Mouse (Mus musculus) brown adipose tissue, adult 24 weeks (tissue): ENCODE measurements around the gene Glt1d1. TPM values are rescaled to one million over a fixed set of nuclear protein-coding genes. Genes with fewer than 3 reads are reported as not detected.
"Not testable (repeated sequence)": the region's sequence is repeated elsewhere in the genome, so short reads cannot be mapped to it uniquely, and the experiment has no call there.

Source experiments
- H3K27ac ChIP-seq: fragments of 200-500 bp; replicated peaks from 2 replicates; pipeline ENCODE4 v1.5.1; 2012; ENCODE audit warnings: low read depth, mild to moderate bottlenecking, low read length
- H3K4me1 ChIP-seq: fragments of 200-500 bp; 2 replicates; pipeline ENCODE4 v1.6.1; 2012; ENCODE audit warnings: low read length, mixed read lengths; ENCODE audit not compliant: control insufficient read depth, insufficient read depth, insufficient read length
- H3K4me3 ChIP-seq: fragments of 200-500 bp; 2 replicates; pipeline ENCODE4 v1.5.1; 2012; ENCODE audit warnings: low read depth, mild to moderate bottlenecking, low read length, moderate library complexity; ENCODE audit not compliant: insufficient read depth
- polyA plus RNA-seq: library from polyadenylated mRNA; stranded (reverse); fragments of >200 nt; gene quantifications from 2 replicates; pipeline ENCODE4 v1.2.4, GENCODE M21; 2012; ENCODE audit not compliant: missing spikeins, insufficient read depth, insufficient read length

The Glt1d1 gene
- polyA plus RNA-seq, 1 experiment: not detected

- Histone ChIP-seq H3K27ac (no peak overlapping the region), H3K4me1 (no peaks in the 10 kb centered on the region), H3K4me3 (no peak overlapping the region)
Measured at GRCm38 (mm10) chr5:127703609-127704180, 71.6 kb downstream of the Glt1d1 start.

GRCm38 (mm10) chr5:127705225-127705624 is 73.2 kb downstream of the Glt1d1 start:
- Histone ChIP-seq H3K27ac (no peak overlapping the region), H3K4me3 (no peak overlapping the region), H3K4me1 (no peaks in the 10 kb centered on the region)

GRCm38 (mm10) chr5:127705976-127706375 is 73.9 kb downstream of the Glt1d1 start:
- no peak overlapping the region for H3K4me3 ChIP-seq
- no peaks in the 10 kb centered on the region for H3K4me1 ChIP-seq
- H3K27ac ChIP-seq: no peak overlapping the region

- H3K27ac ChIP-seq: no peak overlapping the region
- H3K4me3 ChIP-seq: no peak overlapping the region
- no peaks in the 10 kb centered on the region for H3K4me1 ChIP-seq
Measured at GRCm38 (mm10) chr5:127708143-127708542, 76.1 kb downstream of the Glt1d1 start.

GRCm38 (mm10) chr5:127714783-127715704 is 83.0 kb downstream of the Glt1d1 start:
- Histone ChIP-seq H3K4me3 (no peak overlapping the region), H3K27ac (no peak overlapping the region), H3K4me1 (no peaks in the 10 kb centered on the region)

GRCm38 (mm10) chr5:127720591-127721379 is 88.7 kb downstream of the Glt1d1 start:
- H3K27ac ChIP-seq: no peak overlapping the region
- H3K4me3 ChIP-seq: peak overlapping the region; percentile 45; the same call in 1 of the 2 replicates
- no peaks in the 10 kb centered on the region for H3K4me1 ChIP-seq

- H3K27ac ChIP-seq, H3K4me3 ChIP-seq, H3K4me1 ChIP-seq: not testable (repeated sequence)
Measured at GRCm38 (mm10) chr5:127722171-127722570, 90.1 kb downstream of the Glt1d1 start.

- H3K27ac ChIP-seq: no peak overlapping the region
- H3K4me3 ChIP-seq: no peak overlapping the region
Measured at GRCm38 (mm10) chr5:127730351-127730750, 98.3 kb downstream of the Glt1d1 start.

GRCm38 (mm10) chr5:127741331-127741730 is 109.3 kb downstream of the Glt1d1 start:
- no peak overlapping the region for H3K4me3 ChIP-seq
- no peaks in the 10 kb centered on the region for H3K4me1 ChIP-seq
- no peak overlapping the region for H3K27ac ChIP-seq

More at GRCm38 (mm10) chr5:127730351-127730750, 98.3 kb downstream of the Glt1d1 start:
- no peaks in the 10 kb centered on the region for H3K4me1 ChIP-seq

GRCm38 (mm10) chr5:127749540-127749939 is 117.5 kb downstream of the Glt1d1 start:
- not testable (repeated sequence) for H3K27ac ChIP-seq, H3K4me1 ChIP-seq, H3K4me3 ChIP-seq

- Histone ChIP-seq H3K4me1 (no peaks in the 10 kb centered on the region), H3K4me3 (no peak overlapping the region), H3K27ac (no peak overlapping the region)
Measured at GRCm38 (mm10) chr5:127751262-127751975, 119.4 kb downstream of the Glt1d1 start.

GRCm38 (mm10) chr5:127755594-127755993 is 123.5 kb downstream of the Glt1d1 start:
- Histone ChIP-seq H3K4me1 (no peaks in the 10 kb centered on the region), H3K4me3 (no peak overlapping the region), H3K27ac (no peak overlapping the region)

GRCm38 (mm10) chr5:127756011-127756410 is 123.9 kb downstream of the Glt1d1 start:
- no peak overlapping the region for H3K27ac ChIP-seq
- no peak overlapping the region for H3K4me3 ChIP-seq
- no peaks in the 10 kb centered on the region for H3K4me1 ChIP-seq

- H3K27ac ChIP-seq: no peak overlapping the region
- no peaks in the 10 kb centered on the region for H3K4me1 ChIP-seq
- H3K4me3 ChIP-seq: no peak overlapping the region
Measured at GRCm38 (mm10) chr5:127756671-127757423, 124.8 kb downstream of the Glt1d1 start.
